Mouse (Mus musculus) gastrocnemius, postnatal 10 days (tissue): Measurements from ENCODE around the gene Ccdc107. TPM values are rescaled to one million over a fixed set of nuclear protein-coding genes. Genes with fewer than 3 reads are reported as not detected.
A peak's percentile ranks its signal among the peaks of the same experiment; 100 is the strongest.
"Not testable (repeated sequence)": the region's sequence is repeated elsewhere in the genome, so short reads cannot be mapped to it uniquely, and the experiment has no call there.

ENCODE experiments used
- DNase-seq: peaks from one replicate; pipeline ENCODE4 v3.0.0; 2021; ENCODE audit warnings: mixed read lengths
- total RNA-seq, 2 experiments: library from RNA; stranded (reverse); gene quantifications; 2 replicates each; pipeline ENCODE4 v1.2.3; 2021

The Ccdc107 gene
- total RNA-seq, 2 experiments from 2014 or later = 23.4 to 24.1 TPM

- DNase-seq = no peak
Measured at GRCm38 (mm10) chr4:43483535-43484091, 9.1 kb upstream of the Ccdc107 start, which contains the start of gene Sit1. Sit1 (minus strand) TSS chr4:43483734.

GRCm38 (mm10) chr4:43485666-43486065 lies 7.0 kb upstream of the Ccdc107 start:
- DNase-seq = not testable (repeated sequence)

GRCm38 (mm10) chr4:43489611-43490010 lies 3.1 kb upstream of the Ccdc107 start:
- no peak for DNase-seq

GRCm38 (mm10) chr4:43490801-43491200 lies 1.9 kb upstream of the Ccdc107 start:
- no peak for DNase-seq

- DNase-seq = no peak
Measured at GRCm38 (mm10) chr4:43492101-43492820, 439 bp upstream of the Ccdc107 start.

- DNase-seq = peak; percentile 97
Measured at GRCm38 (mm10) chr4:43493186-43493845, 616 bp downstream of the Ccdc107 start.

GRCm38 (mm10) chr4:43493846-43494240 lies 1.1 kb downstream of the Ccdc107 start:
- DNase-seq = no peak

- no peak for DNase-seq
Measured at GRCm38 (mm10) chr4:43496587-43496986, 3.9 kb downstream of the Ccdc107 start.

GRCm38 (mm10) chr4:43497405-43497804 lies 4.7 kb downstream of the Ccdc107 start:
- no peak for DNase-seq

- no peak for DNase-seq
Measured at GRCm38 (mm10) chr4:43497946-43498345, 5.2 kb downstream of the Ccdc107 start.

GRCm38 (mm10) chr4:43498983-43499382 lies 6.3 kb downstream of the Ccdc107 start:
- no peak for DNase-seq

- DNase-seq = peak; percentile 85
Measured at GRCm38 (mm10) chr4:43499407-43500333, 7.0 kb downstream of the Ccdc107 start, which contains the start of gene Arhgef39. Arhgef39 (minus strand) TSS chr4:43499695.

GRCm38 (mm10) chr4:43503041-43503440 lies 10.3 kb downstream of the Ccdc107 start:
- DNase-seq = no peak

- no peak for DNase-seq
Measured at GRCm38 (mm10) chr4:43503506-43503905, 10.8 kb downstream of the Ccdc107 start.

GRCm38 (mm10) chr4:43504269-43504668 lies 11.6 kb downstream of the Ccdc107 start:
- no peak for DNase-seq

- no peak for DNase-seq
Measured at GRCm38 (mm10) chr4:43506074-43506473, 13.4 kb downstream of the Ccdc107 start.

GRCm38 (mm10) chr4:43506536-43507185 lies 14.0 kb downstream of the Ccdc107 start, which contains the start of gene Car9:
Car9 (plus strand) TSS chr4:43506966.
- DNase-seq = no peak

GRCm38 (mm10) chr4:43507938-43508665 lies 15.4 kb downstream of the Ccdc107 start:
- no peak for DNase-seq

GRCm38 (mm10) chr4:43508666-43508997 lies 15.9 kb downstream of the Ccdc107 start:
- DNase-seq = no peak

GRCm38 (mm10) chr4:43509109-43509508 lies 16.4 kb downstream of the Ccdc107 start:
- DNase-seq = no peak
